ENCODE assay signal across 29 mouse cellular contexts in the genomic region with DNA sequence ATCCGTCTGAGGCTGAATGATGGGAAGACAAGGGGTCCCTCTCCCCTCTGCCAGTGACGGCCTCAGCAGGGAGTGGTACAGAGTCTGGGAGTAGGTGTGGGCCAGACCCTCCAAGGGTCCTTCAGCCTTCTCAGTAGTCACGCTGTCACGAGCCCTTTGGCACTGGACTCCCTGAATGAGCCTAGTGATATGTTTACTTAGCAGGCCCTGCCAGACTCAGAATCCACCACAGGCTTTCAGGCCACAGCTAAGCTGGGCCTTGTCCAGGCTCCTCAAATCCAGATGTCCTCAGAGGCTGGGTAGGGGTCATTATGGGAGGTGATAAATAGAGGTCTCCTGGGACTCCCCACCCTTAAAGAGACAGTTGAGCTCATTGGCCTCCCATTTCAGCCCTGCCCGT. TPM values are rescaled to one million over a fixed set of nuclear protein-coding genes. Genes with fewer than 3 reads are reported as not detected.
DNase-seq lines count a peak whose midpoint lies in the region; ATAC-seq and TF ChIP-seq lines count a peak whose summit lies in the region.
"Had no signal": no experiment of that assay in that cellular context is flagged by ENCODE, and none has a peak within 500 bp of the region (broad histone marks: within the 10 kb centered on the region; RNA-seq: fewer than 3 reads in every experiment).

No protein-coding gene starts in this region.

- peaks cover 43% of the 10 kb centered on the region for H3K4me1 ChIP-seq in heart, postnatal 0 days (ENCODE audit: control insufficient read depth, insufficient read depth)
- H3K4me1 ChIP-seq in lung, adult 2 months (ENCODE audit: control insufficient read depth, insufficient read depth, low read length): peaks cover 25% of the 10 kb centered on the region
- H3K4me1 ChIP-seq in E14TG2a.4 (replicated peaks; ENCODE audit: low read depth, low read length): peaks cover 82% of the 10 kb centered on the region
- peaks cover 11% of the 10 kb centered on the region for H3K4me1 ChIP-seq in kidney, adult 2 months (ENCODE audit: control insufficient read depth, insufficient read depth, low read length)

- peak overlapping the region; percentile 50 for H3K27ac ChIP-seq in heart, postnatal 0 days (ENCODE audit: low read depth)
- H3K27ac ChIP-seq in kidney, adult 2 months (ENCODE audit: insufficient read depth, low read depth, low read length): no peak overlapping the region
- H3K27ac ChIP-seq: heart, embryonic 13.5 days; hindbrain, embryonic 13.5 days; liver, embryonic 14.5 days; midbrain, embryonic 13.5 days had no signal

- no peak for ATAC-seq in heart, postnatal 0 days (ENCODE audit: insufficient read depth, low read depth)
- ATAC-seq: intestine, embryonic 16.5 days; midbrain, embryonic 13.5 days had no signal

- H3K9me3 ChIP-seq in heart, postnatal 0 days (replicated peaks; ENCODE audit: control insufficient read depth, low read length): no peaks in the 10 kb centered on the region
- no peaks in the 10 kb centered on the region for H3K9me3 ChIP-seq in E14TG2a.4 (ENCODE audit: low read length)
- H3K9me3 ChIP-seq: heart, embryonic 13.5 days; hindbrain, embryonic 13.5 days; midbrain, embryonic 13.5 days had no signal

- no peak for TF ChIP-seq CTCF in heart, postnatal 0 days (IDR thresholded peaks at IDR 0.05; ENCODE audit: low read depth)
- TF ChIP-seq CTCF in lung, adult 2 months (IDR thresholded peaks at IDR 0.05; ENCODE audit: insufficient read depth, low read length): no peak
- no peak for TF ChIP-seq CTCF in E14TG2a.4 (conservative IDR thresholded peaks at IDR 0.05; ENCODE audit: low read length)
- no peak for TF ChIP-seq CTCF in kidney, adult 2 months (conservative IDR thresholded peaks at IDR 0.05; ENCODE audit: insufficient read depth, insufficient read length, low read depth, low read length)

- H3K36me3 ChIP-seq in heart, postnatal 0 days (replicated peaks; ENCODE audit: control insufficient read depth, insufficient read depth, low read length): peaks cover 9% of the 10 kb centered on the region
- peaks cover 70% of the 10 kb centered on the region for H3K36me3 ChIP-seq in E14TG2a.4 (ENCODE audit: insufficient read depth, low read length)
- no peaks in the 10 kb centered on the region for H3K36me3 ChIP-seq in kidney, adult 2 months (ENCODE audit: control insufficient read depth, insufficient read depth, low read length)

- no peak for TF ChIP-seq EP300 in heart, postnatal 0 days (IDR thresholded peaks at IDR 0.05; ENCODE audit: low read depth)

- H3K4me3 ChIP-seq in heart, postnatal 0 days (ENCODE audit: low read depth, low read length): no peak overlapping the region
- H3K4me3 ChIP-seq in lung, adult 2 months (replicated peaks; ENCODE audit: extremely low read depth, low read depth, low read length): no peak overlapping the region
- peak overlapping the region; percentile 26; the same call in 1 of the 2 replicates for H3K4me3 ChIP-seq in E14TG2a.4 (replicated peaks; ENCODE audit: low read length)
- no peak overlapping the region for H3K4me3 ChIP-seq in kidney, adult 2 months (ENCODE audit: insufficient read depth, low read depth, low read length)
- H3K4me3 ChIP-seq: erythroblast, embryonic 14.5 days; heart, embryonic 13.5 days; hindbrain, embryonic 13.5 days; midbrain, embryonic 13.5 days had no signal

- no peaks in the 10 kb centered on the region for H3K27me3 ChIP-seq in heart, postnatal 0 days (ENCODE audit: control insufficient read depth, insufficient read depth, low read length)
- H3K27me3 ChIP-seq in E14TG2a.4 (ENCODE audit: insufficient read depth, low read length): no peaks in the 10 kb centered on the region
- H3K27me3 ChIP-seq in kidney, adult 2 months (replicated peaks; ENCODE audit: control insufficient read depth, insufficient read depth, low read length): no peaks in the 10 kb centered on the region
- H3K27me3 ChIP-seq: heart, embryonic 13.5 days; hindbrain, embryonic 13.5 days; midbrain, embryonic 13.5 days had no signal

- WGBS in heart, postnatal 0 days: 77% methylated on average over 5 of the region's 5 CpGs
- WGBS in lung, adult 2 months: 79% methylated on average over 5 of the region's 5 CpGs
- WGBS in kidney, adult 2 months: 75% methylated on average over 5 of the region's 5 CpGs

- no peak for TF ChIP-seq POLR2A in lung, adult 2 months (IDR thresholded peaks at IDR 0.05; ENCODE audit: borderline replicate concordance, extremely low read depth, low read depth, low read length)
- TF ChIP-seq POLR2A in kidney, adult 2 months (IDR thresholded peaks at IDR 0.05; ENCODE audit: low read depth, low read length): no peak

- DNase-seq in gastrocnemius, adult 18-20 months (ENCODE audit: low spot score): peak; percentile 51
- no peak for DNase-seq in gastrocnemius, postnatal 36 days
- DNase-seq in heart, postnatal 0 days (ENCODE audit: low spot score): no peak
- DNase-seq in heart, postnatal 25 days (ENCODE audit: low spot score): no peak
- peak; percentile 28 for DNase-seq in lung, postnatal 10 days
- DNase-seq in lung, adult 2 months: no peak
- DNase-seq in kidney, adult 2 months: no peak
- DNase-seq: adrenal gland, postnatal 36 days; cerebellum, adult 18-20 months; cerebellum, postnatal 10 days; heart, postnatal 4 days; kidney, adult 9 months; kidney, postnatal 10 days; layer of hippocampus, postnatal 36 days; left cerebral cortex, postnatal 4 days; liver; lung, embryonic 14.5 days; right cerebral cortex, adult 18-20 months; spleen, adult 18-20 months; thymus, postnatal 14 days had no signal

- intact Hi-C loops in gastrocnemius, postnatal 36 days (cut with DNase I): loop anchor here (5.0 kb wide), 1 partner anchor 36 kb away; the partner anchor contains the start of gene Wdr82
- intact Hi-C loops in heart, postnatal 25 days (cut with DNase I): no loop called here

- H3K9ac ChIP-seq in heart, postnatal 0 days (replicated peaks; ENCODE audit: low read depth, low read length): no peak overlapping the region
- H3K9ac ChIP-seq: heart, embryonic 13.5 days; hindbrain, embryonic 13.5 days; liver, embryonic 14.5 days; lung, embryonic 14.5 days had no signal

- H3K4me2 ChIP-seq in heart, postnatal 0 days (ENCODE audit: low read depth, low read length): peak overlapping the region; percentile 58
- H3K4me2 ChIP-seq: heart, embryonic 13.5 days; hindbrain, embryonic 13.5 days; lung, embryonic 14.5 days; midbrain, embryonic 13.5 days had no signal

RNA-seq across cellular contexts. Expression of gene Twf2, which starts 5.3 kb away (rescaled TPM):
- total RNA-seq in gastrocnemius, adult 18-20 months (2021): 100 to 1,000 TPM; 204 to 208 TPM
- 100 to 1,000 TPM; 113 to 156 TPM for total RNA-seq in gastrocnemius, postnatal 36 days (2021)
- total RNA-seq in heart, postnatal 0 days (2014; rRNA removed; ENCODE audit: low replicate concordance): 92.1 and 105 TPM in 2 replicates
- polyA plus RNA-seq in heart, postnatal 0 days (2015; fragmentation: Nextera tagmentation; extraction: Ambion mirVana): 57.3 and 64.2 TPM in 2 replicates
- total RNA-seq in heart, postnatal 25 days (2021): 100 to 1,000 TPM; 160 to 189 TPM
- 60.9 and 69.0 TPM in 2 replicates for polyA plus RNA-seq in lung, adult 2 months (2012; rRNA removed)
- 24.4 and 29.7 TPM in 2 replicates for polyA plus RNA-seq in kidney, adult 2 months (2012; rRNA removed)

RNA-seq across cellular contexts. Expression of gene Ppm1m, which starts 8.6 kb away (rescaled TPM):
- 1 to 10 TPM; 2.7 to 3.7 TPM for total RNA-seq in gastrocnemius, adult 18-20 months (2021)
- total RNA-seq in gastrocnemius, postnatal 36 days (2021): 1 to 10 TPM; 3.0 to 3.3 TPM
- 7.5 and 22.8 TPM in 2 replicates for total RNA-seq in heart, postnatal 0 days (2014; rRNA removed; ENCODE audit: low replicate concordance)
- 13.1 and 15.1 TPM in 2 replicates for polyA plus RNA-seq in heart, postnatal 0 days (2015; fragmentation: Nextera tagmentation; extraction: Ambion mirVana)
- total RNA-seq in heart, postnatal 25 days (2021): 10 to 100 TPM; 10.0 to 12.2 TPM
- 60.7 and 67.3 TPM in 2 replicates for polyA plus RNA-seq in lung, adult 2 months (2012; rRNA removed)
- polyA plus RNA-seq in kidney, adult 2 months (2012; rRNA removed): 28.5 and 32.6 TPM in 2 replicates

RNA-seq across cellular contexts. Expression of gene Tlr9, which starts 14.2 kb away (rescaled TPM):
- under 1 TPM in 1 of 2 experiments, not detected in 1; 0.11 TPM for total RNA-seq in gastrocnemius, adult 18-20 months (2021)
- total RNA-seq in gastrocnemius, postnatal 36 days (2021): under 1 TPM; 0.25 to 0.31 TPM
- total RNA-seq in heart, postnatal 0 days (2014; rRNA removed; ENCODE audit: low replicate concordance): not detected in 2 replicates
- 0.04 and 0.05 TPM in 2 replicates for polyA plus RNA-seq in heart, postnatal 0 days (2015; fragmentation: Nextera tagmentation; extraction: Ambion mirVana)
- total RNA-seq in heart, postnatal 25 days (2021): under 1 TPM; 0.52 to 0.64 TPM
- 6.0 and 6.4 TPM in 2 replicates for polyA plus RNA-seq in lung, adult 2 months (2012; rRNA removed)
- 2.0 and 4.2 TPM in 2 replicates for polyA plus RNA-seq in kidney, adult 2 months (2012; rRNA removed)
- total RNA-seq: megakaryocyte-erythroid progenitor cell, adult 5-6 weeks had no signal
- polyA plus RNA-seq: forebrain, embryonic 11.5 days; heart, embryonic 13.5 days; midbrain, embryonic 13.5 days had no signal

RNA-seq across cellular contexts. Expression of gene Wdr82, which starts 37.5 kb away (rescaled TPM):
- 10 to 100 TPM; 18.9 to 23.9 TPM for total RNA-seq in gastrocnemius, adult 18-20 months (2021)
- 10 to 100 TPM; 18.4 to 20.3 TPM for total RNA-seq in gastrocnemius, postnatal 36 days (2021)
- total RNA-seq in heart, postnatal 0 days (2014; rRNA removed; ENCODE audit: low replicate concordance): 122 and 124 TPM in 2 replicates
- polyA plus RNA-seq in heart, postnatal 0 days (2015; fragmentation: Nextera tagmentation; extraction: Ambion mirVana): 13.9 and 14.3 TPM in 2 replicates
- total RNA-seq in heart, postnatal 25 days (2021): 10 to 100 TPM; 42.6 to 45.8 TPM
- polyA plus RNA-seq in lung, adult 2 months (2012; rRNA removed): 47.3 and 49.1 TPM in 2 replicates
- polyA plus RNA-seq in kidney, adult 2 months (2012; rRNA removed): 37.6 and 38.9 TPM in 2 replicates

RNA-seq across cellular contexts. Expression of gene Alas1, which starts 40.3 kb away (rescaled TPM):
- 100 to 1,000 TPM; 206 to 228 TPM for total RNA-seq in gastrocnemius, adult 18-20 months (2021)
- total RNA-seq in gastrocnemius, postnatal 36 days (2021): 100 to 1,000 TPM; 235 to 282 TPM
- total RNA-seq in heart, postnatal 0 days (2014; rRNA removed; ENCODE audit: low replicate concordance): 309 and 334 TPM in 2 replicates
- 385 and 421 TPM in 2 replicates for polyA plus RNA-seq in heart, postnatal 0 days (2015; fragmentation: Nextera tagmentation; extraction: Ambion mirVana)
- total RNA-seq in heart, postnatal 25 days (2021): 100 to 1,000 TPM; 571 to 593 TPM
- polyA plus RNA-seq in lung, adult 2 months (2012; rRNA removed): 443 and 458 TPM in 2 replicates
- polyA plus RNA-seq in kidney, adult 2 months (2012; rRNA removed): 315 and 343 TPM in 2 replicates

Comparison
In these comparisons a context has a peak if more than half of its experiments do, and no peak if none do; other contexts are left out.
1. DNase-seq: peak in gastrocnemius, adult 18-20 months (single experiment) and lung, postnatal 10 days (single experiment); none in gastrocnemius, postnatal 36 days (0 of 2), heart, postnatal 0 days (single experiment), heart, postnatal 25 days (single experiment), lung, adult 2 months (single experiment) and kidney, adult 2 months (single experiment).